Comparison of ENCODE assay signal across 8 mouse cellular contexts in the genomic region with DNA sequence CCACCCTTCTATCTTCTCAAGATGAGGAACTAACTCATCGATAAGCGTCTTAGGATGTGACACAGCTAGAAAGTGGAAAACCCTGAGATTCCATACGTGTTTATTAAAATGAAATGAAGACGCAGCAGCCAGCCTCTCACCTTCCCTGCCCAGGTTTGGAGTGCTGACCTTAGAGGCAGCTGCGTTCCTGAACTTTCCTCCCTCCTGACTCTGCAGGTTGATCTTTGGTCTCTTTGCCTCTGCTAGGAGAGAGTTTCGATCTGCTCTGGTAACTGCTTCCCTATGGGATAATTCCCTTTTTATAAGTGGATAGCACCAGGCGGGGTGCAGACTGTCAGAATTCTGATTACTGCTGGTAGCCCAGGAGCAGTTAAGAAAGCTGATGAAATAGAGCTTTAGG. TPM values are rescaled to one million over a fixed set of nuclear protein-coding genes. Genes with fewer than 3 reads are reported as not detected.
DNase-seq lines count a peak whose midpoint lies in the region; ATAC-seq and TF ChIP-seq lines count a peak whose summit lies in the region.

No protein-coding gene starts in this region.

- WGBS in cerebellum, adult 2 months: 89% methylated on average over 7 of the region's 7 CpGs
- 48% methylated on average over 7 of the region's 7 CpGs for WGBS in bone marrow, adult 2 months
- 70% methylated on average over 7 of the region's 7 CpGs for WGBS in intestine, embryonic 16.5 days
- WGBS in liver, postnatal 0 days (ENCODE audit: insufficient replicate concordance): 52% methylated on average over 7 of the region's 7 CpGs

- TF ChIP-seq CTCF in cerebellum, adult 2 months (IDR thresholded peaks at IDR 0.05; ENCODE audit: borderline replicate concordance, insufficient read depth, low read depth, low read length): no peak
- no peak for TF ChIP-seq CTCF in bone marrow, adult 2 months (IDR thresholded peaks at IDR 0.05; ENCODE audit: control insufficient read depth, insufficient read depth, low read length)
- TF ChIP-seq CTCF in liver, postnatal 0 days (IDR thresholded peaks at IDR 0.05; ENCODE audit: low read depth): no peak

- H3K36me3 ChIP-seq in intestine, embryonic 16.5 days (ENCODE audit: control insufficient read depth, insufficient read depth, low read length): no peaks in the 10 kb centered on the region
- H3K36me3 ChIP-seq in liver, postnatal 0 days (replicated peaks; ENCODE audit: insufficient read depth, low read length): peaks cover 5% of the 10 kb centered on the region

- H3K27me3 ChIP-seq in cerebellum, adult 2 months (ENCODE audit: control insufficient read depth, insufficient read depth, low read length): no peaks in the 10 kb centered on the region
- no peaks in the 10 kb centered on the region for H3K27me3 ChIP-seq in intestine, embryonic 16.5 days (replicated peaks; ENCODE audit: control insufficient read depth, insufficient read depth, low read length)
- no peaks in the 10 kb centered on the region for H3K27me3 ChIP-seq in liver, postnatal 0 days (ENCODE audit: insufficient read depth, low read length)

- TF ChIP-seq POLR2A in cerebellum, adult 2 months (IDR thresholded peaks at IDR 0.05; ENCODE audit: borderline replicate concordance, insufficient read depth, low read length): no peak
- no peak for TF ChIP-seq POLR2A in bone marrow, adult 2 months (IDR thresholded peaks at IDR 0.05; ENCODE audit: borderline replicate concordance, control insufficient read depth, low read depth, low read length)

- no peak for DNase-seq in cerebellum, adult 2 months
- no peak for DNase-seq in cerebellum, adult 9-10 months
- peak; percentile 20 for DNase-seq in liver, postnatal 0 days
- DNase-seq in embryo, embryonic 10.5 days (ENCODE audit: low spot score): no peak
- no peak for DNase-seq in ovary, postnatal 36 days (ENCODE audit: low spot score)

- peak overlapping the region; percentile 91 for H3K4me2 ChIP-seq in intestine, embryonic 16.5 days (ENCODE audit: low read depth, low read length)
- H3K4me2 ChIP-seq in liver, postnatal 0 days (ENCODE audit: low read depth, low read length): peak overlapping the region; percentile 80

- H3K4me1 ChIP-seq in cerebellum, adult 2 months (ENCODE audit: control insufficient read depth, insufficient read depth, low read length): peaks cover 16% of the 10 kb centered on the region
- peaks cover 8% of the 10 kb centered on the region for H3K4me1 ChIP-seq in bone marrow, adult 2 months (ENCODE audit: control insufficient read depth, insufficient read depth, low read length)
- peaks cover 19% of the 10 kb centered on the region for H3K4me1 ChIP-seq in intestine, embryonic 16.5 days (ENCODE audit: control insufficient read depth, insufficient read depth, low read length)
- peaks cover 48% of the 10 kb centered on the region for H3K4me1 ChIP-seq in liver, postnatal 0 days (ENCODE audit: insufficient read depth)

- H3K27ac ChIP-seq in cerebellum, adult 2 months (ENCODE audit: insufficient read depth, low read length): no peak overlapping the region
- no peak overlapping the region; the same call in 1 of the 2 replicates for H3K27ac ChIP-seq in bone marrow, adult 2 months (ENCODE audit: control insufficient read depth, insufficient read depth, low read depth, low read length, poor library complexity)
- H3K27ac ChIP-seq in intestine, embryonic 16.5 days (ENCODE audit: low read length): peak overlapping the region; percentile 100
- H3K27ac ChIP-seq in liver, postnatal 0 days (ENCODE audit: low read depth): peak overlapping the region; percentile 100

- no peaks in the 10 kb centered on the region for H3K9me3 ChIP-seq in intestine, embryonic 16.5 days (ENCODE audit: control insufficient read depth, low read length)
- H3K9me3 ChIP-seq in liver, postnatal 0 days (ENCODE audit: low read length): no peaks in the 10 kb centered on the region

- H3K4me3 ChIP-seq in cerebellum, adult 2 months (replicated peaks; ENCODE audit: insufficient read depth, low read depth, low read length): peak overlapping the region; percentile 19
- H3K4me3 ChIP-seq in bone marrow, adult 2 months (replicated peaks; ENCODE audit: control insufficient read depth, low read depth, low read length): peak overlapping the region; percentile 49
- peak overlapping the region; percentile 94 for H3K4me3 ChIP-seq in intestine, embryonic 16.5 days (ENCODE audit: low read length)
- H3K4me3 ChIP-seq in liver, postnatal 0 days (ENCODE audit: low read depth, low read length): peak overlapping the region; percentile 93

- peak overlapping the region; percentile 98 for H3K9ac ChIP-seq in intestine, embryonic 16.5 days (ENCODE audit: low read depth, low read length)
- peak overlapping the region; percentile 93 for H3K9ac ChIP-seq in liver, postnatal 0 days (replicated peaks)

- peak; percentile 29 for ATAC-seq in intestine, embryonic 16.5 days
- no peak for ATAC-seq in liver, postnatal 0 days
- ATAC-seq in megakaryocyte-erythroid progenitor cell, adult 5-6 weeks (replicated peaks; ENCODE audit: low FRiP score, low TSS enrichment, poor library complexity, severe bottlenecking): no peak

- no peak for TF ChIP-seq EP300 in liver, postnatal 0 days (IDR thresholded peaks at IDR 0.05; ENCODE audit: low read depth)

RNA-seq across cellular contexts. Expression of a gene that starts 1.5 kb away (rescaled TPM):
- polyA plus RNA-seq in cerebellum, adult 2 months (2012; rRNA removed): 48.6 and 52.3 TPM in 2 replicates
- polyA plus RNA-seq in bone marrow, adult 2 months (2011; ENCODE audit: insufficient read depth, insufficient read length, low replicate concordance, missing spikeins): 15.4 and 20.5 TPM in 2 replicates
- 26.6 and 27.6 TPM in 2 replicates for polyA plus RNA-seq in intestine, embryonic 16.5 days (2015; fragmentation: Nextera tagmentation; extraction: Ambion mirVana)
- polyA plus RNA-seq in liver, postnatal 0 days (2015; fragmentation: Nextera tagmentation; extraction: Ambion mirVana): 15.5 and 17.0 TPM in 2 replicates
- 27.1 and 35.8 TPM in 2 replicates for total RNA-seq in megakaryocyte-erythroid progenitor cell, adult 5-6 weeks (2014; fragmentation: Nextera tagmentation)
- total RNA-seq in megakaryocyte-erythroid progenitor cell, adult 5-6 weeks (2017): 15.1 and 27.7 TPM in 2 replicates

Comparison
In these comparisons a context has a peak if more than half of its experiments do, and no peak if none do; other contexts are left out.
1. H3K27ac ChIP-seq: peak in intestine, embryonic 16.5 days (single experiment) and liver, postnatal 0 days (single experiment); none in cerebellum, adult 2 months (single experiment) and bone marrow, adult 2 months (single experiment).
2. H3K4me3 ChIP-seq: peak in every context shown above with its lines; median percentile 94 in intestine, embryonic 16.5 days; 93 in liver, postnatal 0 days; 49 in bone marrow, adult 2 months; 19 in cerebellum, adult 2 months.